Mouse (Mus musculus) bone marrow, adult 2 months (tissue): ENCODE measurements around the gene Mme.

Experiments used
- CTCF ChIP-seq: fragments of 200-500 bp; IDR thresholded peaks from 2 replicates; pipeline ENCODE4 v1.5.1; 2011; ENCODE audit warnings: low read length, control low read depth; ENCODE audit not compliant: control insufficient read depth, insufficient read depth
- POLR2A ChIP-seq: fragments of 200-500 bp; IDR thresholded peaks from 2 replicates; pipeline ENCODE4 v1.6.1; 2011; ENCODE audit warnings: low read depth, mild to moderate bottlenecking, control low read depth, low read length, borderline replicate concordance; ENCODE audit not compliant: control insufficient read depth

DNA sequence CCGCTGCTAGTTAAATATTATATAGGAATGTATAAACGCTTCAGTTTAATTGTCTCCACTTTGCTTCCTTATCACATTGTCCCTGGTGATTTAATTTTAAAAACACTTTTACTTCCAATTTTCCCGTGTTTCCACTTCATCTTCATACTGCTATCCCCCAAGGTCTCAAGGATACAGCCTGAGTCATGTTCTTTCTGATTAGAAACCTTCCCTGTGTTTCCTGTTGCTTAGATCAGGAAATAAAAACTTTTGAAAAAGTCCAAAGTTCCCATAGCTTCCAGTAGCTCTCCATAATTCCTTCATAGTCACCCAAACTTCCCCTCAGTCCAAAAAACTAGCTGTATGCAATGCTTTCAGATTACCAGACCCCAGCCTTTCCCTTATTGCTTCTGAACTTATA lies 109.4 kb downstream of the Mme start:
- TF ChIP-seq POLR2A (no peak), CTCF (no peak)
